Mouse (Mus musculus) layer of hippocampus, adult 8-10 months (tissue): ENCODE data around the gene Rab11fip3. TPM values are rescaled to one million over a fixed set of nuclear protein-coding genes. Genes with fewer than 3 reads are reported as not detected.

Source experiments
- total RNA-seq, 4 experiments: library from RNA; stranded (reverse); gene quantifications; 2 replicates each; pipeline ENCODE4 v1.2.4; 2022

Rab11fip3 gene
- total RNA-seq, 4 experiments from 2014 or later = 96.5 to 113 (median 102) TPM

Other genes with a start within 250 kb of the Rab11fip3 start
- gene Wdr24, start 245.9 kb downstream of the Rab11fip3 start, total RNA-seq = 10 to 100 TPM; 22.8 to 29.0 (median 26.5) TPM
- gene Jmjd8, start 240.7 kb downstream of the Rab11fip3 start, total RNA-seq = 10 to 100 TPM; 61.0 to 63.6 (median 61.8) TPM
- 100 to 1,000 TPM; 151 to 155 (median 152) TPM for gene Stub1, start 236.2 kb downstream of the Rab11fip3 start, total RNA-seq
- 10 to 100 TPM; 31.6 to 44.8 (median 40.9) TPM for gene Rhbdl1, start 232.3 kb downstream of the Rab11fip3 start, total RNA-seq
- 10 to 100 TPM; 21.4 to 27.6 (median 25.7) TPM for gene Gm20683, start 227.8 kb downstream of the Rab11fip3 start, total RNA-seq
- 100 to 1,000 TPM in 1 of 4 experiments, 10 to 100 TPM in 3; 81.2 to 107 (median 93.1) TPM for gene Rhot2, start 224.7 kb downstream of the Rab11fip3 start, total RNA-seq
- 10 to 100 TPM; 19.0 to 28.8 (median 23.6) TPM for gene Wdr90, start 208.1 kb downstream of the Rab11fip3 start, total RNA-seq
- 10 to 100 TPM; 16.9 to 26.9 (median 21.5) TPM for gene Mcrip2, start 200.8 kb downstream of the Rab11fip3 start, total RNA-seq
- gene Mettl26, start 194.5 kb downstream of the Rab11fip3 start, total RNA-seq = 10 to 100 TPM; 37.5 to 42.2 (median 39.1) TPM
- 1 to 10 TPM; 1.6 to 2.4 (median 1.9) TPM for gene Wfikkn1, start 188.7 kb downstream of the Rab11fip3 start, total RNA-seq
- 10 to 100 TPM; 42.0 to 72.9 (median 46.4) TPM for gene Rab40c, start 149.8 kb downstream of the Rab11fip3 start, total RNA-seq
- 100 to 1,000 TPM; 104 to 128 (median 120) TPM for gene Pigq, start 124.6 kb downstream of the Rab11fip3 start, total RNA-seq
- gene Nhlrc4, start 124.6 kb downstream of the Rab11fip3 start, total RNA-seq = 1 to 10 TPM in 1 of 4 experiments, under 1 TPM in 2, not detected in 1; 0.16 to 2.8 (median 0.28) TPM
- gene A930017K11Rik, start 117.0 kb downstream of the Rab11fip3 start, total RNA-seq = 1 to 10 TPM in 1 of 4 experiments, under 1 TPM in 3; 0.77 to 1.2 (median 0.88) TPM
- gene Capn15, start 83.8 kb downstream of the Rab11fip3 start, total RNA-seq = 10 to 100 TPM; 45.4 to 61.2 (median 53.8) TPM
- 10 to 100 TPM; 27.6 to 31.2 (median 29.7) TPM for gene Decr2, start 20.8 kb upstream of the Rab11fip3 start, total RNA-seq
- 1 to 10 TPM; 5.1 to 6.3 (median 5.4) TPM for gene Nme4, start 26.0 kb upstream of the Rab11fip3 start, total RNA-seq
- gene Tmem8, start 43.7 kb upstream of the Rab11fip3 start, total RNA-seq = 10 to 100 TPM; 13.8 to 16.2 (median 15.5) TPM
- 10 to 100 TPM; 58.1 to 71.4 (median 62.0) TPM for gene Mrpl28, start 53.9 kb upstream of the Rab11fip3 start, total RNA-seq
- 10 to 100 TPM; 26.7 to 31.1 (median 29.5) TPM for gene Axin1, start 69.1 kb upstream of the Rab11fip3 start, total RNA-seq
- gene Pdia2, start 129.5 kb upstream of the Rab11fip3 start, total RNA-seq = under 1 TPM in 2 of 4 experiments, not detected in 2; 0.32 to 0.54 TPM
- 10 to 100 TPM; 45.4 to 61.8 (median 55.1) TPM for gene Rgs11, start 133.4 kb upstream of the Rab11fip3 start, total RNA-seq
- gene Arhgdig, start 138.2 kb upstream of the Rab11fip3 start, total RNA-seq = 10 to 100 TPM; 59.6 to 69.7 (median 67.6) TPM
- 10 to 100 TPM; 19.4 to 25.6 (median 21.6) TPM for gene Fam234a, start 174.7 kb upstream of the Rab11fip3 start, total RNA-seq
- gene Luc7l, start 183.3 kb upstream of the Rab11fip3 start, total RNA-seq = 10 to 100 TPM; 70.6 to 97.4 (median 89.0) TPM